Mouse (Mus musculus): Measurements from ENCODE around the gene Pde6g. TPM values are rescaled to one million over a fixed set of nuclear protein-coding genes. Genes with fewer than 3 reads are reported as not detected.

The Pde6g gene
- polyA plus RNA-seq, 1 experiment from 2014 or later = 0.39 TPM

GRCm38 (mm10) chr11:120399319-120399718 lies 54.0 kb downstream of the Pde6g start:
- H3K36me3 ChIP-seq (replicated peaks) = peaks cover 28% of the 10 kb centered on the region
- no peak overlapping the region for H3K27ac ChIP-seq
- H3K4me3 ChIP-seq = no peak overlapping the region
- no peaks in the 10 kb centered on the region for H3K27me3 ChIP-seq (replicated peaks)
- no peak overlapping the region for H3K4me2 ChIP-seq
- no peaks in the 10 kb centered on the region for H3K4me1 ChIP-seq
- ATAC-seq (replicated peaks) = no peak
- no peak overlapping the region for H3K9ac ChIP-seq
- no peaks in the 10 kb centered on the region for H3K9me3 ChIP-seq
- 94% methylated on average over 2 of the region's 2 CpGs for WGBS

Other genes with a start within 250 kb of the Pde6g start
- gene Bahcc1, start 220.6 kb downstream of the Pde6g start, polyA plus RNA-seq (2015; fragmentation: Nextera tagmentation; extraction: Ambion mirVana) = 16.2 and 16.7 TPM in 2 replicates
- gene Actg1, start 105.0 kb downstream of the Pde6g start, polyA plus RNA-seq (2015; fragmentation: Nextera tagmentation; extraction: Ambion mirVana) = 4,418 and 4,467 TPM in 2 replicates
- gene Fscn2, start 92.0 kb downstream of the Pde6g start, polyA plus RNA-seq (2015; fragmentation: Nextera tagmentation; extraction: Ambion mirVana) = 0.84 and 1.4 TPM in 2 replicates
- 124 TPM in 2 replicates for gene Faap100, start 74.7 kb downstream of the Pde6g start, polyA plus RNA-seq (2015; fragmentation: Nextera tagmentation; extraction: Ambion mirVana)
- gene Nploc4, start 15.8 kb downstream of the Pde6g start, polyA plus RNA-seq (2015; fragmentation: Nextera tagmentation; extraction: Ambion mirVana) = 34.2 and 39.1 TPM in 2 replicates
- gene Tspan10, start 10.9 kb downstream of the Pde6g start, polyA plus RNA-seq (2015; fragmentation: Nextera tagmentation; extraction: Ambion mirVana) = not detected in 2 replicates
- 9.8 and 11.4 TPM in 2 replicates for gene Oxld1, start 4.6 kb upstream of the Pde6g start, polyA plus RNA-seq (2015; fragmentation: Nextera tagmentation; extraction: Ambion mirVana)
- 27.9 and 28.1 TPM in 2 replicates for gene Ccdc137, start 4.6 kb upstream of the Pde6g start, polyA plus RNA-seq (2015; fragmentation: Nextera tagmentation; extraction: Ambion mirVana)
- 63.0 and 64.1 TPM in 2 replicates for gene Arl16, start 14.1 kb upstream of the Pde6g start, polyA plus RNA-seq (2015; fragmentation: Nextera tagmentation; extraction: Ambion mirVana)
- gene Mrpl12, start 31.1 kb upstream of the Pde6g start, polyA plus RNA-seq (2015; fragmentation: Nextera tagmentation; extraction: Ambion mirVana) = 112 and 115 TPM in 2 replicates
- gene Slc25a10, start 38.3 kb upstream of the Pde6g start, polyA plus RNA-seq (2015; fragmentation: Nextera tagmentation; extraction: Ambion mirVana) = 28.6 and 29.2 TPM in 2 replicates
- gene Gcgr, start 77.2 kb upstream of the Pde6g start, polyA plus RNA-seq (2015; fragmentation: Nextera tagmentation; extraction: Ambion mirVana) = 0.17 and 0.19 TPM in 2 replicates
- gene Mcrip1, start 96.2 kb upstream of the Pde6g start, polyA plus RNA-seq (2015; fragmentation: Nextera tagmentation; extraction: Ambion mirVana) = 249 and 264 TPM in 2 replicates
- not detected in 2 replicates for gene Ppp1r27, start 97.6 kb upstream of the Pde6g start, polyA plus RNA-seq (2015; fragmentation: Nextera tagmentation; extraction: Ambion mirVana)
- 256 and 259 TPM in 2 replicates for gene P4hb, start 119.8 kb upstream of the Pde6g start, polyA plus RNA-seq (2015; fragmentation: Nextera tagmentation; extraction: Ambion mirVana)
- gene Arhgdia, start 128.1 kb upstream of the Pde6g start, polyA plus RNA-seq (2015; fragmentation: Nextera tagmentation; extraction: Ambion mirVana) = 458 and 487 TPM in 2 replicates
- gene Alyref, start 144.9 kb upstream of the Pde6g start, polyA plus RNA-seq (2015; fragmentation: Nextera tagmentation; extraction: Ambion mirVana) = 225 and 233 TPM in 2 replicates
- 200 and 205 TPM in 2 replicates for gene Anapc11, start 144.9 kb upstream of the Pde6g start, polyA plus RNA-seq (2015; fragmentation: Nextera tagmentation; extraction: Ambion mirVana)
- 0.59 and 1.3 TPM in 2 replicates for gene Npb, start 155.0 kb upstream of the Pde6g start, polyA plus RNA-seq (2015; fragmentation: Nextera tagmentation; extraction: Ambion mirVana)
- gene Pcyt2, start 164.4 kb upstream of the Pde6g start, polyA plus RNA-seq (2015; fragmentation: Nextera tagmentation; extraction: Ambion mirVana) = 222 and 233 TPM in 2 replicates
- gene Sirt7, start 171.7 kb upstream of the Pde6g start, polyA plus RNA-seq (2015; fragmentation: Nextera tagmentation; extraction: Ambion mirVana) = 45.8 and 48.2 TPM in 2 replicates
- 42.0 and 45.2 TPM in 2 replicates for gene Mafg, start 180.1 kb upstream of the Pde6g start, polyA plus RNA-seq (2015; fragmentation: Nextera tagmentation; extraction: Ambion mirVana)
- 18.2 and 21.2 TPM in 2 replicates for gene Pycr1, start 190.3 kb upstream of the Pde6g start, polyA plus RNA-seq (2015; fragmentation: Nextera tagmentation; extraction: Ambion mirVana)
- gene Myadml2, start 194.7 kb upstream of the Pde6g start, polyA plus RNA-seq (2015; fragmentation: Nextera tagmentation; extraction: Ambion mirVana) = 0.90 and 1.2 TPM in 2 replicates
- gene Notum, start 207.7 kb upstream of the Pde6g start, polyA plus RNA-seq (2015; fragmentation: Nextera tagmentation; extraction: Ambion mirVana) = 1.4 and 1.8 TPM in 2 replicates
- 149 and 158 TPM in 2 replicates for gene Aspscr1, start 219.5 kb upstream of the Pde6g start, polyA plus RNA-seq (2015; fragmentation: Nextera tagmentation; extraction: Ambion mirVana)